Mouse (Mus musculus): Measurements from ENCODE around the gene Nlrc5. TPM values are rescaled to one million over a fixed set of nuclear protein-coding genes. Genes with fewer than 3 reads are reported as not detected.

The Nlrc5 gene
- total and polyA plus RNA-seq, 3 experiments: 0.03 TPM; not detected in 2

GRCm38 (mm10) chr8:94552696-94553095, 118.5 kb downstream of the Nlrc5 start:
- no peak for TF ChIP-seq NELFE (IDR thresholded peaks at IDR 0.05; ENCODE audit: low read depth, low read length)
- TF ChIP-seq TBP (IDR thresholded peaks at IDR 0.05; ENCODE audit: low read depth, low read length): no peak
- no peak for TF ChIP-seq SMC3 (IDR thresholded peaks at IDR 0.05; ENCODE audit: low read depth, low read length)
- no peak for TF ChIP-seq MAFK (IDR thresholded peaks at IDR 0.05; ENCODE audit: borderline replicate concordance, low read depth, low read length)
- no peak for TF ChIP-seq RCOR1 (IDR thresholded peaks at IDR 0.05; ENCODE audit: low read depth, low read length)
- TF ChIP-seq POLR2A (IDR thresholded peaks at IDR 0.05; ENCODE audit: control insufficient read depth in 1 of 2, insufficient read depth in 1 of 2, low read depth in 1 of 2, low read length in 2 of 2, poor library complexity in 1 of 2): no peak
- TF ChIP-seq ZMIZ1 (IDR thresholded peaks at IDR 0.05; ENCODE audit: low read depth, low read length): no peak
- no peak for TF ChIP-seq CHD2 (IDR thresholded peaks at IDR 0.05; ENCODE audit: low read length)
- no peak for TF ChIP-seq USF2 (IDR thresholded peaks at IDR 0.05; ENCODE audit: borderline replicate concordance in 1 of 2, insufficient read depth in 1 of 2, low read depth in 1 of 2, low read length in 2 of 2)
- no peak for TF ChIP-seq POLR2AphosphoS5 (IDR thresholded peaks at IDR 0.05; ENCODE audit: borderline replicate concordance, low read depth, low read length)
- TF ChIP-seq SIN3A (IDR thresholded peaks at IDR 0.05; ENCODE audit: low read length): no peak
- TF ChIP-seq MAZ (IDR thresholded peaks at IDR 0.05; ENCODE audit: low read depth, low read length): no peak
- no peak for TF ChIP-seq MXI1 (IDR thresholded peaks at IDR 0.05; ENCODE audit: low read depth, low read length)
- TF ChIP-seq ELF1 (IDR thresholded peaks at IDR 0.05; ENCODE audit: low read depth, low read length): no peak
- TF ChIP-seq USF1 (IDR thresholded peaks at IDR 0.05; ENCODE audit: low read depth, low read length): no peak
- no peak for TF ChIP-seq GABPA (IDR thresholded peaks at IDR 0.05; ENCODE audit: low read depth, low read length)
- no peak for TF ChIP-seq TCF12 (IDR thresholded peaks at IDR 0.05; ENCODE audit: low read depth, low read length)
- no peak for TF ChIP-seq UBTF (IDR thresholded peaks at IDR 0.05; ENCODE audit: borderline replicate concordance, insufficient read depth, low read depth, low read length)
- no peak for TF ChIP-seq MYC (IDR thresholded peaks at IDR 0.05; ENCODE audit: low read depth, low read length)
- Histone ChIP-seq H3K4me3 (ENCODE audit: control insufficient read depth in 1 of 2, insufficient read depth in 1 of 2, low read depth in 2 of 2, low read length in 2 of 2) (no peak overlapping the region), H3K36me3 (ENCODE audit: control insufficient read depth in 1 of 2, insufficient read depth in 2 of 2, low read length in 2 of 2) (peaks cover 0 to 16% of the 10 kb centered on the region in 2 experiments; a peak in 2 of 4 replicates), H3K9me3 (replicated peaks; ENCODE audit: insufficient read depth, low read length) (no peaks in the 10 kb centered on the region), H3K27ac (ENCODE audit: control insufficient read depth, low read depth, low read length) (no peak overlapping the region), H3K27me3 (ENCODE audit: control insufficient read depth in 1 of 2, insufficient read depth in 2 of 2, low read length in 2 of 2) (no peaks in the 10 kb centered on the region), H3K9ac (ENCODE audit: control insufficient read depth, low read depth, low read length, poor library complexity, severe bottlenecking) (no peak overlapping the region), H3K4me1 (ENCODE audit: control insufficient read depth in 1 of 2, insufficient read depth in 2 of 2, low read length in 2 of 2) (peaks cover 4 to 22% of the 10 kb centered on the region in 2 experiments; a peak in 3 of 4 replicates), H3K79me2 (ENCODE audit: control insufficient read depth, insufficient read depth, low read length, poor library complexity) (no peaks in the 10 kb centered on the region; the same call in 1 of the 2 replicates)
- DNase-seq (ENCODE audit: low read depth, low spot score): peak; percentile 24

DNA sequence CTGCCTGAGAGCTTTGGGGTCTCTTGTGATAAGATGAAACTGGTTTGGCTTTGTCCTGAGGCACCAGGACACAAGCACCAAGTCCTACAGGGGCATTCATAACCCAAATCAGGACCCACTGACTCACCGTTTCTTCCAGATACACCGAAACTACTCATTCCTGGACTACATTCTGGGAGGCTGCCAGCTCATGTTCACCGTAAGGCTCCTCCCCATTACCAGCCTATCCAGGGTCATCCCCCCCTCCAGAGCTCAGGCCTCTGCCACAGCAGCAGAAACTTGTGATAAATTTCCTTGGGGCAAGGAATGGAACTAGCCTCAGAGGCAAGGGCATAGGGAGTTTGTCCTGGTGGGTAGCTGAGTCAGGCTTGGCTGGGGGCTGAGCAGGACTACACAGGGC, 123.1 kb downstream of the Nlrc5 start:
- H3K27me3 ChIP-seq (ENCODE audit: control insufficient read depth in 1 of 2, insufficient read depth in 2 of 2, low read length in 2 of 2): no peaks in the 10 kb centered on the region
- no peak overlapping the region for H3K9ac ChIP-seq (ENCODE audit: control insufficient read depth, low read depth, low read length, poor library complexity, severe bottlenecking)

More for the DNA sequence above, 123.1 kb downstream of the Nlrc5 start:
- no peak for DNase-seq (ENCODE audit: low read depth, low spot score)
- H3K9me3 ChIP-seq (replicated peaks; ENCODE audit: insufficient read depth, low read length): no peaks in the 10 kb centered on the region
- H3K4me1 ChIP-seq (ENCODE audit: control insufficient read depth in 1 of 2, insufficient read depth in 2 of 2, low read length in 2 of 2): no peaks in the 10 kb centered on the region
- TF ChIP-seq USF2 (IDR thresholded peaks at IDR 0.05; ENCODE audit: borderline replicate concordance in 1 of 2, insufficient read depth in 1 of 2, low read depth in 1 of 2, low read length in 2 of 2) (no peak), SMC3 (IDR thresholded peaks at IDR 0.05; ENCODE audit: low read depth, low read length) (no peak), KAT2A (conservative IDR thresholded peaks at IDR 0.05; ENCODE audit: low read depth, low read length) (no peak), ETS1 (IDR thresholded peaks at IDR 0.05; ENCODE audit: low read depth, low read length) (no peak), MYB (IDR thresholded peaks at IDR 0.05; ENCODE audit: low read depth, low read length) (no peak), SIN3A (IDR thresholded peaks at IDR 0.05; ENCODE audit: low read length) (no peak), NELFE (IDR thresholded peaks at IDR 0.05; ENCODE audit: low read depth, low read length) (no peak), HCFC1 (IDR thresholded peaks at IDR 0.05; ENCODE audit: low read depth, low read length) (no peak), TBP (IDR thresholded peaks at IDR 0.05; ENCODE audit: low read depth, low read length) (no peak), GATA1 (IDR thresholded peaks at IDR 0.05; ENCODE audit: low read depth, low read length) (no peak), MYC (IDR thresholded peaks at IDR 0.05; ENCODE audit: low read depth, low read length) (no peak), RCOR1 (IDR thresholded peaks at IDR 0.05; ENCODE audit: low read depth, low read length) (no peak), MXI1 (IDR thresholded peaks at IDR 0.05; ENCODE audit: low read depth, low read length) (no peak), POLR2A (IDR thresholded peaks at IDR 0.05; ENCODE audit: control insufficient read depth in 1 of 2, insufficient read depth in 1 of 2, low read depth in 1 of 2, low read length in 2 of 2, poor library complexity in 1 of 2) (no peak), MAZ (IDR thresholded peaks at IDR 0.05; ENCODE audit: low read depth, low read length) (no peak), BHLHE40 (IDR thresholded peaks at IDR 0.05; ENCODE audit: borderline replicate concordance, low read depth, low read length) (no peak)
- no peaks in the 10 kb centered on the region for H3K79me2 ChIP-seq (ENCODE audit: control insufficient read depth, insufficient read depth, low read length, poor library complexity)
- no peak overlapping the region for H3K4me3 ChIP-seq (ENCODE audit: control insufficient read depth in 1 of 2, insufficient read depth in 1 of 2, low read depth in 2 of 2, low read length in 2 of 2)
- no peaks in the 10 kb centered on the region; a peak in 1 of 4 replicates for H3K36me3 ChIP-seq (ENCODE audit: control insufficient read depth in 1 of 2, insufficient read depth in 2 of 2, low read length in 2 of 2)
- H3K27ac ChIP-seq (ENCODE audit: control insufficient read depth, low read depth, low read length): no peak overlapping the region
